Mouse (Mus musculus): ENCODE data around the gene Nolc1.

DNA sequence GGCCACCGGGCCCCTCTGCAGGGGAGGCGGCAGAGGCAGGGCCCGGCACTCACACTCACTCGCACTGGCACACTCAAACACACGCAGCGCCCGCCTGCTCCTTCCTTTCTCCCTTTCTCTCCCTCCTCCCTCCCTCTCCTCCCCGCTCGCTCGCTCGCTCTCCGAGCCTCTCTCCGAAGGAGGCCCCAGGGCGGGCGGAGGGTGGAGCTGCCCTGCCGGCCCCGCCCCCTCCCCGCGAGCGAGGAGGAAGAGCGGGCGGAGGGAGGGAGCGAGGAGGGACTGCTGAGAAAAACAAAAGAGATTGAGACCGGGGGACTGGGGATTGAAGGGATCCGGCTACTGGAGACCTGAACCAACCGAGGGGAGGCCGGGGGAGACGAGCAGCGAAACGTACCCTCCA is 36.2 kb upstream of the Nolc1 start:
- TF ChIP-seq CTCF (IDR thresholded peaks at IDR 0.05) (no peak; the same call in 1 of the 2 replicates), EP300 (IDR thresholded peaks at IDR 0.05) (no peak)

Measured in lung, postnatal 0 days (tissue).